Mouse (Mus musculus): ENCODE data around the gene Mllt10. TPM values are rescaled to one million over a fixed set of nuclear protein-coding genes. Genes with fewer than 3 reads are reported as not detected.
A peak's percentile ranks its signal among the peaks of the same experiment; 100 is the strongest.

Gene Mllt10
- total and polyA plus RNA-seq, 3 experiments, result 33.3 to 64.1 TPM; not detected in 1

DNA sequence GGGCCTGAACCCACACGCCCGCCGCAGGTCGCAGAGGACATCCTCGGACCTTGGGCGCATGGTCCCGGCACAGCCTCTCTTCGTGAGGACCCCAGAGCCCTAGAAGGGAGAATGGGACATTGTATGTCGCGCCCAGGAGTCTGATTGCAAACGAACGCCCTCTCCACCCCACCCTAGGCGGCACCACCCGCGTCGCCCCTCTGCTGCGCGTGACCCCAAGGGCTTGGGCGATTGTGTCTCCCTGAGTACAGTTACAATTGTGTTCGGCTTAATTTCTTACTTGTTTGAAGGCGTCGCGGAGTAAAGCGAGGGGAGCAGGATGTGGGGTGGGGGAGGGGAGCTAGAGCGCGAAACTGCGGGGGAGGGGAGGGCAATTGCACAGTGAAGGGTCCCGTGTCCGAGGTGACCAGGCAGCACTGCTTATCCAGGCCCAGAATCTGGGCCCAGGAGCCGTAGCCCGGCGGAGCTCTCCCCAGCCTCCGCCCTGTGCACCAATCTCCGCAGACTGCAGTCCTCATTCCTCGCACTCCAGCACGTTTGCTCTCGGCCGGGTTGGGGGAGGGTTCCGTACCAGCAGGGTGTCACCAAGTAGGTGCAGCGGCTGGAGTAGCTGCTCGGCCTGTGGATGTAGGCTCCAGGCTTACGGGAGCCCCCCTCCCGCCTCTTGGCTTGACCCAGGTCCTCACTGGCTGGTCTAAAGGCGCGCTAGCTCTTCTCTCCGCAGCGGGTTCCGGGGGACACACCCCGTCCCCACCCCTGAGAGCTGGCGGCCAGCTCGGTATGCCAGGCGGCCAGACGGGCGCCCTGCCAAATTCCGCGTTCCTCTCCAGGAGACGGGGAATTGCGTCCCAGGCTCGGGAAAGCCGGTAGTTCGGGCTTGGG is 26.7 kb upstream of the Mllt10 start:
- H3K27me3 ChIP-seq (ENCODE audit: control insufficient read depth in 1 of 2, insufficient read depth in 2 of 2, low read length in 2 of 2), result peaks cover 5 to 8% of the 10 kb centered on the region in 2 experiments
- no peaks in the 10 kb centered on the region for H3K9me3 ChIP-seq (replicated peaks; ENCODE audit: insufficient read depth, low read length)
- H3K4me3 ChIP-seq (ENCODE audit: control insufficient read depth in 1 of 2, insufficient read depth in 1 of 2, low read depth in 2 of 2, low read length in 2 of 2), result peak overlapping the region; percentile 56 to 74
- no peaks in the 10 kb centered on the region for H3K36me3 ChIP-seq (ENCODE audit: control insufficient read depth in 1 of 2, insufficient read depth in 2 of 2, low read length in 2 of 2)
- H3K4me1 ChIP-seq (ENCODE audit: control insufficient read depth in 1 of 2, insufficient read depth in 2 of 2, low read length in 2 of 2), result peaks cover 0 to 5% of the 10 kb centered on the region in 2 experiments; a peak in 1 of 4 replicates
- TF ChIP-seq EP300 (IDR thresholded peaks at IDR 0.05; ENCODE audit: low read depth in 1 of 2, low read length in 2 of 2) (no peak), KAT2A (conservative IDR thresholded peaks at IDR 0.05; ENCODE audit: low read depth, low read length) (no peak), RCOR1 (IDR thresholded peaks at IDR 0.05; ENCODE audit: low read depth, low read length) (0 out of 2 replicates have a peak, but pooled peaks have one; percentile 7), TCF12 (IDR thresholded peaks at IDR 0.05; ENCODE audit: low read depth, low read length) (0 out of 2 replicates have a peak, but pooled peaks have one; percentile 3), ZMIZ1 (IDR thresholded peaks at IDR 0.05; ENCODE audit: low read depth, low read length) (no peak), ZNF384 (IDR thresholded peaks at IDR 0.05; ENCODE audit: low read depth, low read length) (no peak), POLR2A (IDR thresholded peaks at IDR 0.05; ENCODE audit: control insufficient read depth in 1 of 2, insufficient read depth in 1 of 2, low read depth in 1 of 2, low read length in 2 of 2, poor library complexity in 1 of 2) (peak in 1 of 2 experiments; percentile 29; a peak in 1 of 4 replicates), MAX (IDR thresholded peaks at IDR 0.05; ENCODE audit: low read length) (peak; percentile 33; the same call in 1 of the 2 replicates), HCFC1 (IDR thresholded peaks at IDR 0.05; ENCODE audit: low read depth, low read length) (0 out of 2 replicates have a peak, but pooled peaks have one; percentile 9), SIN3A (IDR thresholded peaks at IDR 0.05; ENCODE audit: low read length) (peak; percentile 31; the same call in 1 of the 2 replicates)
- H3K27ac ChIP-seq (ENCODE audit: control insufficient read depth, low read depth, low read length), result no peak overlapping the region
- H3K79me2 ChIP-seq (ENCODE audit: control insufficient read depth, insufficient read depth, low read length, poor library complexity), result no peaks in the 10 kb centered on the region
- peak; percentile 71 for DNase-seq (ENCODE audit: low read depth, low spot score)
- H3K9ac ChIP-seq (ENCODE audit: control insufficient read depth, low read depth, low read length, poor library complexity, severe bottlenecking), result peak overlapping the region; percentile 74

DNA sequence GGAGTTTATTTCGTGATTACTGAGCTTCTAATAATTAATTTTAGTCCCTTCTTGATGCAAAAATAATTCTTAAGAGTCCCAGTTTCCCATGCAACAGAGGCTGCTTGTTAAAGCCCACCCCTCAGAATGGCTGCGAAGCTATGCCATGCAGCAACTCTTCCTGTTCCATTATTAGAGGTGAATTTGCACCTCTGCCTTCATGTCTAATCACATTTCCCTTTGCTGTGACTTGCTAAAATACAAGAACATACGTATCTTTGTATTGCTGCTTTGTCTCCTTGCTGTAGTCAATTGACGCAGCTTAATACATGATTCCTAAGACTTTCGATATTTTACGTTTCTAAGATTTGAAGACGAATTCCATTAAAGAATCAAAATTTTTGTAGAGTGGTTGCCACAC is 25.4 kb upstream of the Mllt10 start:
- TF ChIP-seq MYC (IDR thresholded peaks at IDR 0.05; ENCODE audit: low read depth, low read length) (no peak), TAL1 (IDR thresholded peaks at IDR 0.05; ENCODE audit: low read length) (no peak), CTCF (IDR thresholded peaks at IDR 0.05 in 2 of 3, conservative IDR thresholded peaks at IDR 0.05 in 1 of 3; ENCODE audit: control insufficient read depth in 1 of 3, insufficient read depth in 1 of 3, low read depth in 2 of 3, low read length in 3 of 3, poor library complexity in 1 of 3, severe bottlenecking in 1 of 3) (no peak), MYB (IDR thresholded peaks at IDR 0.05; ENCODE audit: low read depth, low read length) (no peak), NELFE (IDR thresholded peaks at IDR 0.05; ENCODE audit: low read depth, low read length) (no peak), JUND (IDR thresholded peaks at IDR 0.05; ENCODE audit: low read depth, low read length) (no peak), USF2 (IDR thresholded peaks at IDR 0.05; ENCODE audit: borderline replicate concordance in 1 of 2, insufficient read depth in 1 of 2, low read depth in 1 of 2, low read length in 2 of 2) (no peak), UBTF (IDR thresholded peaks at IDR 0.05; ENCODE audit: borderline replicate concordance, insufficient read depth, low read depth, low read length) (no peak), MAFK (IDR thresholded peaks at IDR 0.05; ENCODE audit: borderline replicate concordance, low read depth, low read length) (no peak), ELF1 (IDR thresholded peaks at IDR 0.05; ENCODE audit: low read depth, low read length) (no peak), TCF12 (IDR thresholded peaks at IDR 0.05; ENCODE audit: low read depth, low read length) (no peak), GABPA (IDR thresholded peaks at IDR 0.05; ENCODE audit: low read depth, low read length) (no peak), POLR2AphosphoS2 (IDR thresholded peaks at IDR 0.05; ENCODE audit: low read length) (no peak), NRF1 (IDR thresholded peaks at IDR 0.05; ENCODE audit: insufficient read depth, low read depth, low read length, poor library complexity, severe bottlenecking) (no peak), RAD21 (IDR thresholded peaks at IDR 0.05; ENCODE audit: low read depth, low read length) (no peak)
- Histone ChIP-seq H3K79me2 (ENCODE audit: control insufficient read depth, insufficient read depth, low read length, poor library complexity) (no peaks in the 10 kb centered on the region), H3K36me3 (ENCODE audit: control insufficient read depth in 1 of 2, insufficient read depth in 2 of 2, low read length in 2 of 2) (no peaks in the 10 kb centered on the region), H3K27me3 (ENCODE audit: control insufficient read depth in 1 of 2, insufficient read depth in 2 of 2, low read length in 2 of 2) (peaks cover 6 to 15% of the 10 kb centered on the region in 2 experiments), H3K9me3 (replicated peaks; ENCODE audit: insufficient read depth, low read length) (no peaks in the 10 kb centered on the region), H3K4me1 (ENCODE audit: control insufficient read depth in 1 of 2, insufficient read depth in 2 of 2, low read length in 2 of 2) (peaks cover 0 to 5% of the 10 kb centered on the region in 2 experiments; a peak in 1 of 4 replicates), H3K9ac (ENCODE audit: control insufficient read depth, low read depth, low read length, poor library complexity, severe bottlenecking) (no peak overlapping the region), H3K4me3 (ENCODE audit: control insufficient read depth in 1 of 2, insufficient read depth in 1 of 2, low read depth in 2 of 2, low read length in 2 of 2) (no peak overlapping the region), H3K27ac (ENCODE audit: control insufficient read depth, low read depth, low read length) (no peak overlapping the region)
- DNase-seq (ENCODE audit: low read depth, low spot score), result no peak

Data from MEL (cell line).